Mouse (Mus musculus): ENCODE measurements around the gene Phc1. TPM values are rescaled to one million over a fixed set of nuclear protein-coding genes. Genes with fewer than 3 reads are reported as not detected.

Gene Phc1
- polyA plus RNA-seq, 1 experiment = 15.5 TPM

GRCm38 (mm10) chr6:122334786-122335340 lies 5.5 kb downstream of the Phc1 start:
- TF ChIP-seq POLR2AphosphoS2 (IDR thresholded peaks at IDR 0.05; ENCODE audit: insufficient read length, low read depth) (no peak), MYOG (IDR thresholded peaks at IDR 0.05; ENCODE audit: control insufficient read depth in 1 of 3, insufficient read depth in 1 of 3, insufficient read length in 2 of 3, low read depth in 2 of 3) (no peak), CEBPB (IDR thresholded peaks at IDR 0.05; ENCODE audit: insufficient read depth, poor library complexity, severe bottlenecking) (no peak), POLR2A (IDR thresholded peaks at IDR 0.05; ENCODE audit: insufficient read length, low read depth) (no peak), MAX (IDR thresholded peaks at IDR 0.05; ENCODE audit: low read depth) (no peak), TCF3 (IDR thresholded peaks at IDR 0.05; ENCODE audit: insufficient read length, low read depth) (no peak), SRF (IDR thresholded peaks at IDR 0.05; ENCODE audit: control insufficient read depth, insufficient read length, low read depth) (no peak), MYOD1 (IDR thresholded peaks at IDR 0.05; ENCODE audit: control insufficient read depth in 1 of 3, insufficient read length in 2 of 3, low read depth in 2 of 3) (no peak), USF1 (IDR thresholded peaks at IDR 0.05; ENCODE audit: low read depth) (no peak), TCF12 (IDR thresholded peaks at IDR 0.05; ENCODE audit: insufficient read depth, poor library complexity, severe bottlenecking) (no peak), E2F4 (IDR thresholded peaks at IDR 0.05; ENCODE audit: insufficient read depth) (no peak), REST (IDR thresholded peaks at IDR 0.05; ENCODE audit: insufficient read depth, insufficient read length) (no peak)
- H3K36me3 ChIP-seq (ENCODE audit: control insufficient read depth, insufficient read depth) = peaks cover 19% of the 10 kb centered on the region

GRCm38 (mm10) chr6:122333081-122333612 lies 7.2 kb downstream of the Phc1 start:
- Histone ChIP-seq H3K27me3 (ENCODE audit: control insufficient read depth, insufficient read depth, insufficient read length) (no peaks in the 10 kb centered on the region), H3ac (ENCODE audit: control insufficient read depth, insufficient read length) (no peak overlapping the region), H3K4me2 (ENCODE audit: low read depth) (no peak overlapping the region), H3K36me3 (ENCODE audit: control insufficient read depth, insufficient read depth) (peaks cover 19% of the 10 kb centered on the region), H3K4me3 (no peak overlapping the region), H3K79me2 (ENCODE audit: control insufficient read depth, insufficient read depth) (no peaks in the 10 kb centered on the region)
- no peak for TF ChIP-seq POLR2AphosphoS2 (IDR thresholded peaks at IDR 0.05; ENCODE audit: insufficient read length, low read depth)
- TF ChIP-seq MYOD1 (IDR thresholded peaks at IDR 0.05; ENCODE audit: control insufficient read depth in 1 of 3, insufficient read length in 2 of 3, low read depth in 2 of 3) = no peak
- no peak for TF ChIP-seq CEBPB (IDR thresholded peaks at IDR 0.05; ENCODE audit: insufficient read depth, poor library complexity, severe bottlenecking)
- TF ChIP-seq E2F4 (IDR thresholded peaks at IDR 0.05; ENCODE audit: insufficient read depth) = no peak
- TF ChIP-seq USF1 (IDR thresholded peaks at IDR 0.05; ENCODE audit: low read depth) = no peak
- no peak for TF ChIP-seq POLR2A (IDR thresholded peaks at IDR 0.05; ENCODE audit: insufficient read length, low read depth)
- TF ChIP-seq TCF3 (IDR thresholded peaks at IDR 0.05; ENCODE audit: insufficient read length, low read depth) = no peak
- TF ChIP-seq REST (IDR thresholded peaks at IDR 0.05; ENCODE audit: insufficient read depth, insufficient read length) = no peak

More at GRCm38 (mm10) chr6:122334786-122335340, 5.5 kb downstream of the Phc1 start:
- H3K27me3 ChIP-seq (ENCODE audit: control insufficient read depth, insufficient read depth, insufficient read length) = no peaks in the 10 kb centered on the region
- no peak overlapping the region for H3K4me2 ChIP-seq (ENCODE audit: low read depth)
- H3ac ChIP-seq (ENCODE audit: control insufficient read depth, insufficient read length) = no peak overlapping the region
- no peaks in the 10 kb centered on the region for H3K79me2 ChIP-seq (ENCODE audit: control insufficient read depth, insufficient read depth)
- no peak overlapping the region for H3K4me3 ChIP-seq

DNA sequence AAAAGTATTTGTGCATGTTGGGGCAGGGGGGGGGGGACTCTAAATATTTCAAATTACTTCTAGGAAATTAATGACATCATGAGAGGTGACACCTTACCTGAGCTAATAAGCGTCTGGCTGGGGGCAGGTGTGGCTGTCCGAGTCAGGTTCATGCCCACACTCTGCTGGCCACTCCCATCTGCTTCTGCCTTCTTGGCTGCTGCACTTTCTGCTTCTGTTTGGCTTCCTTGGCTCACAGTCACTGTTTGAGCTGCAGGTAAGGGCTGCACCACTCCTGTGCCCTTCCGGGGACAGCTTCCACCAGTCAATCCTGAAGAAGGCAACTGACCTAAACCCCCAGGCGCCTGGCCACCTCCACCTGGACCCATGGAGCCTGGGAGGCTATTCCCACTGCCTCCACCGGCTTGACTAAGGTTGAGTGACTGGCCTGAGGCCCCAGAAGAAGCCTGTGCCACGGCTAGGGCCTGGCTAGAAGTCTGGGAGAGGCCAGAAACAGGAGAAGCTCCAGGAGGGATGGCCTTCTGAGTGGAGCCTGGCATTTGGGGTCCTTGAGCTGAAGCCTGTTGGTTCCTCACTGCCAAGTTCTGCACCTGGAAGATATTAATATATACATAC lies 14.9 kb downstream of the Phc1 start:
- H3K36me3 ChIP-seq (ENCODE audit: control insufficient read depth, insufficient read depth) = peaks cover 6% of the 10 kb centered on the region
- TF ChIP-seq CEBPB (IDR thresholded peaks at IDR 0.05; ENCODE audit: insufficient read depth, poor library complexity, severe bottlenecking) (no peak), POLR2AphosphoS2 (IDR thresholded peaks at IDR 0.05; ENCODE audit: insufficient read length, low read depth) (no peak), USF1 (IDR thresholded peaks at IDR 0.05; ENCODE audit: low read depth) (no peak), REST (IDR thresholded peaks at IDR 0.05; ENCODE audit: insufficient read depth, insufficient read length) (no peak), MYOD1 (IDR thresholded peaks at IDR 0.05; ENCODE audit: control insufficient read depth in 1 of 3, insufficient read length in 2 of 3, low read depth in 2 of 3) (no peak), MAX (IDR thresholded peaks at IDR 0.05; ENCODE audit: low read depth) (no peak), POLR2A (IDR thresholded peaks at IDR 0.05; ENCODE audit: insufficient read length, low read depth) (no peak), MYOG (IDR thresholded peaks at IDR 0.05; ENCODE audit: control insufficient read depth in 1 of 3, insufficient read depth in 1 of 3, insufficient read length in 2 of 3, low read depth in 2 of 3) (no peak), TCF3 (IDR thresholded peaks at IDR 0.05; ENCODE audit: insufficient read length, low read depth) (no peak), E2F4 (IDR thresholded peaks at IDR 0.05; ENCODE audit: insufficient read depth) (no peak), TCF12 (IDR thresholded peaks at IDR 0.05; ENCODE audit: insufficient read depth, poor library complexity, severe bottlenecking) (no peak), SRF (IDR thresholded peaks at IDR 0.05; ENCODE audit: control insufficient read depth, insufficient read length, low read depth) (no peak)
- H3K27me3 ChIP-seq (ENCODE audit: control insufficient read depth, insufficient read depth, insufficient read length) = no peaks in the 10 kb centered on the region
- H3K79me2 ChIP-seq (ENCODE audit: control insufficient read depth, insufficient read depth) = no peaks in the 10 kb centered on the region
- H3K4me3 ChIP-seq = no peak overlapping the region
- no peak overlapping the region for H3K4me2 ChIP-seq (ENCODE audit: low read depth)
- H3ac ChIP-seq (ENCODE audit: control insufficient read depth, insufficient read length) = no peak overlapping the region

DNA sequence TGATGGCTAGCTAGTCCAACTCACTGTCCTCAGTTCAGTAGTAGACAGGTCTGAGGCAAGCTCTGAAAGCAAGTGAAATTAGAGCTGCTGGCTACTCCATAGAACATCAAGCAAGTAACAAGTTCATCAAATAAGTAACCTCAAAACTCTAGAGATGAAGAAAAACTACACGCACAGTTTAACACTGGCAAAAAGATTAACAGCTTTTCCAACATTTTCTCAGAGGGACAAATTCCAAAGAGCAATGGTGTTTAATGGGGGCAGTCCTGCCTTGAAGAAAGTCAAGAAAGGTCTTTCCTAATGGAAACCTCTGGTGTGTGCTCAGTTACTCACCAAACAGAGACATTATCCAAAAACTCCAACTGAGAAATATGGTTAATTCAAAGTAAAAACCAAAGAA lies 21.6 kb downstream of the Phc1 start:
- Histone ChIP-seq H3K36me3 (ENCODE audit: control insufficient read depth, insufficient read depth) (peaks cover 29% of the 10 kb centered on the region), H3ac (ENCODE audit: control insufficient read depth, insufficient read length) (no peak overlapping the region), H3K79me2 (ENCODE audit: control insufficient read depth, insufficient read depth) (no peaks in the 10 kb centered on the region), H3K27me3 (ENCODE audit: control insufficient read depth, insufficient read depth, insufficient read length) (no peaks in the 10 kb centered on the region), H3K4me2 (ENCODE audit: low read depth) (no peak overlapping the region), H3K4me3 (no peak overlapping the region)
- no peak for TF ChIP-seq MYOD1 (IDR thresholded peaks at IDR 0.05; ENCODE audit: control insufficient read depth in 1 of 3, insufficient read length in 2 of 3, low read depth in 2 of 3)
- TF ChIP-seq TCF12 (IDR thresholded peaks at IDR 0.05; ENCODE audit: insufficient read depth, poor library complexity, severe bottlenecking) = no peak

Data from myocyte (in vitro differentiated cells).